Mouse (Mus musculus) liver, embryonic 14.5 days (tissue): ENCODE measurements around the gene Prrt2. TPM values are rescaled to one million over a fixed set of nuclear protein-coding genes. Genes with fewer than 3 reads are reported as not detected.

Source experiments
- ATAC-seq: fragments of 200-750 bp; cut with Nextera tagmentation; 2 replicates; pipeline ENCODE4 v1.8.0; 2017; ENCODE audit warnings: moderate number of reproducible peaks, mild to moderate bottlenecking, moderate library complexity; ENCODE audit not compliant: insufficient read depth
- DNase-seq, 3 experiments: peaks; one replicate each; pipeline ENCODE4 v3.0.0-alpha.2; 2012 to 2013; ENCODE audit warnings: low read depth in 3 of 3, low spot score in 3 of 3
- H3K27ac ChIP-seq: fragments of 300-500 bp; sonication (generic); 2 replicates; pipeline ENCODE4 v1.5.1; 2014; ENCODE audit warnings: moderate library complexity, mild to moderate bottlenecking, control low read depth, inconsistent platforms
- H3K27me3 ChIP-seq: fragments of 300-500 bp; sonication (generic); 2 replicates; pipeline ENCODE4 v1.6.1; 2014; ENCODE audit warnings: mild to moderate bottlenecking, low read length, moderate library complexity; ENCODE audit not compliant: control insufficient read depth, insufficient read depth
- H3K36me3 ChIP-seq: fragments of 300-500 bp; sonication (generic); replicated peaks from 2 replicates; pipeline ENCODE4 v1.6.1; 2014; ENCODE audit warnings: low read depth; ENCODE audit not compliant: control insufficient read depth, insufficient read depth
- H3K4me1 ChIP-seq, 2 experiments: fragments of 200-500 bp in 1 of 2; fragments of 300-500 bp in 1 of 2; sonication (generic) in 1 of 2; replicated peaks; 2 replicates each; pipeline ENCODE4 v1.6.1; 2012 to 2014; ENCODE audit warnings: antibody characterized with exemption in 1 of 2, inconsistent platforms in 1 of 2, low read length in 1 of 2; ENCODE audit not compliant: control insufficient read depth in 2 of 2, insufficient read depth in 2 of 2
- H3K4me2 ChIP-seq: fragments of 300-500 bp; sonication (generic); 2 replicates; pipeline ENCODE4 v1.6.1; 2014; ENCODE audit warnings: low read depth, mild to moderate bottlenecking, control low read depth, moderate library complexity
- H3K4me3 ChIP-seq, 2 experiments: fragments of 200-500 bp in 1 of 2; fragments of 300-500 bp in 1 of 2; sonication (generic) in 1 of 2; 2 replicates each; pipeline ENCODE4 v1.5.1; 2012 to 2014; ENCODE audit warnings: low read depth in 2 of 2, low read length in 2 of 2, mild to moderate bottlenecking in 2 of 2, control low read depth in 1 of 2, inconsistent platforms in 1 of 2, moderate library complexity in 1 of 2; ENCODE audit not compliant: insufficient read depth in 1 of 2
- H3K9ac ChIP-seq: fragments of 300-500 bp; sonication (generic); replicated peaks from 2 replicates; pipeline ENCODE4 v1.6.1; 2014; ENCODE audit warnings: mild to moderate bottlenecking, control low read depth, moderate library complexity
- H3K9me3 ChIP-seq: fragments of 300-500 bp; sonication (generic); 2 replicates; pipeline ENCODE4 v1.6.1; 2016; ENCODE audit warnings: low read length, mixed read lengths; ENCODE audit not compliant: control insufficient read depth
- CTCF ChIP-seq: IDR thresholded peaks from 2 replicates; pipeline ENCODE4 v1.5.1; 2016; ENCODE audit warnings: antibody characterized with exemption, low read depth, control low read depth
- EP300 ChIP-seq: IDR thresholded peaks from 2 replicates; pipeline ENCODE4 v1.6.1; 2016; ENCODE audit warnings: antibody characterized with exemption, low read depth
- WGBS: fragments of 180-500 bp; shearing (Covaris S2); extraction: QIAGEN DNeasy Blood & Tissue Kit; methylation state at CpG from one replicate; pipeline ENCODE4 v1.1.7; 2014; ENCODE audit not compliant: insufficient replicate concordance; 5-methylcytosine and 5-hydroxymethylcytosine counted together
- polyA plus RNA-seq, 2 experiments: library from polyadenylated mRNA; depleted of rRNA in 1 of 2; stranded (reverse) in 1 of 2; unstranded in 1 of 2; fragments of >200 nt; fragmentation: Nextera tagmentation in 1 of 2; extraction: Ambion mirVana in 1 of 2; gene quantifications; 2 replicates each; pipeline versions ENCODE4 v1.2.1 to v1.2.3; 2012 to 2014

Gene Prrt2
- polyA plus RNA-seq, 2 experiments = 0.08 to 0.41 TPM

DNA sequence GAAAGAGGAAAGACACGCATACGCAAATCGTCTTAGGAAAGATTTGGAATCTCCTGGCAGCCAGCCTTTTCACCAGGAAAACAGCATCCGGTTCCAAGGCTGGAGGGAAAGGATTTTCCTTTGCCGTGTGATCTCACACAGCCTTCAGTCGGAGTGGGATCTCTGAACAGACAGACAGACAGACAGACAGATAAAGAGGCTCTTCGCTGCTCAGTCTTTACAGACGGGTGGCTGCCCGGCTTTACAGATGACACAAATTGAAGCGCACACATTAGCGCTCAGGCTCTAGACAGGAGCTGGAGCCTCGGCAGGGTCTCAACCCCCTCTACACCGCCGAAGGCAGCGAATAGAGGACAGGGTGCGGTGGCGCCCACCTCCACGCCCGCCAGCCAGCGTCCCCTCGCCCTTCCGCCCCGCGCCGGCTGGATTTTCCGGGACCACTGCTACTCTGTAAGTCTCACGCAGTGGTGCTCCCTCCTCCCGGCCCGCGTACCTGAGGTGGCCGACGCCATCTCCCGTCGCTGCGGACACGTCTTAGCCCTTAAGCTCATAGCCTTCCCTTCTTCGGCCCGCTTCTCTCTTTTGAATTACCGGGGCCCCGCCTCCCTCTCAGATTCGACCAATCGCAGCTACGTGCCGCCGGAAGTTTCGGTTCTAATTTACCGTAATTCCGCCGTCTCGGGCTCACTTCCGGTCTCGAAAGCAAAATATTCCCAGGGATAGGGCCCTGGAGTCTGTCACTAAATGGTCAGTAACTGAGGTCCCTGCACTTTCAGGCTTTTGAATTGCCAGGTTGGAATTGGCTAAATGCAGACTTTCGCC is 21.1 kb upstream of the Prrt2 start, which contains the start of gene Kif22:
TSS of gene Kif22 (minus strand) at position 621 of the 822 bp plus-strand sequence.
- ATAC-seq = peak; percentile 88
- H3K27ac ChIP-seq = peak within 1 kb of the TSS; percentile 75
- H3K4me3 ChIP-seq = peak within 1 kb of the TSS; percentile 72 to 97
- peaks cover 28% of the 10 kb centered on the region for H3K36me3 ChIP-seq
- DNase-seq = peak; percentile 83
- H3K4me2 ChIP-seq = peak within 1 kb of the TSS; percentile 80
- H3K9me3 ChIP-seq = no peaks in the 10 kb centered on the region
- peaks cover 12 to 14% of the 10 kb centered on the region in 2 experiments for H3K4me1 ChIP-seq
- peak within 1 kb of the TSS; percentile 98 for H3K9ac ChIP-seq
- under 1% methylated on average over 53 of the region's 53 CpGs for WGBS
- H3K27me3 ChIP-seq = no peaks in the 10 kb centered on the region
- no peak for TF ChIP-seq CTCF
- TF ChIP-seq EP300 = no peak

DNA sequence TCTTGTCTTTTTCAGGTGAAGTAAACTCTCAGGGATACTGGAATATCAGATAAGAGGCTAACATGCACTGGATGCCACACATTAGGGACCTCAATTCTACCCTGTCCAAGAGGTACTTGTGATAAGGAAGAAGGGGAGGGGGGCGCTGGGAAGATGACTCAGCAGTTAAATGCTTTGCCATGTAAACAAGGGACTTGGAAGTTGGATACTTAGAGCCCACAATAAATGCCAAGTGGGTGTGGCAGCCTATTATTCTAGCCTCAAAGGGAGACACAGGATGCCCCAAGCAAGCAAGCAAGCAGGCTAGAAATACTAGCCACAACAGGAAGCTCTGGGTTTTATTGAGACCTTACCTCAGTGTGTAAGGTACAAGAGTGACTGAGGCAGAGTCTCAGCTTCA is 10.2 kb upstream of the Prrt2 start:
- DNase-seq (no peak), ATAC-seq (no peak)
- H3K4me2 ChIP-seq = no peak overlapping the region
- no peak overlapping the region for H3K27ac ChIP-seq
- no peak overlapping the region; the same call in 1 of the 2 replicates for H3K9ac ChIP-seq
- no peak for TF ChIP-seq CTCF
- TF ChIP-seq EP300 = no peak
- no peaks in the 10 kb centered on the region for H3K27me3 ChIP-seq
- H3K36me3 ChIP-seq = peaks cover 87% of the 10 kb centered on the region
- H3K9me3 ChIP-seq = no peaks in the 10 kb centered on the region
- 41% methylated on average over 1 of the region's 1 CpGs for WGBS
- peaks cover 19 to 20% of the 10 kb centered on the region in 2 experiments for H3K4me1 ChIP-seq
- H3K4me3 ChIP-seq = no peak overlapping the region

DNA sequence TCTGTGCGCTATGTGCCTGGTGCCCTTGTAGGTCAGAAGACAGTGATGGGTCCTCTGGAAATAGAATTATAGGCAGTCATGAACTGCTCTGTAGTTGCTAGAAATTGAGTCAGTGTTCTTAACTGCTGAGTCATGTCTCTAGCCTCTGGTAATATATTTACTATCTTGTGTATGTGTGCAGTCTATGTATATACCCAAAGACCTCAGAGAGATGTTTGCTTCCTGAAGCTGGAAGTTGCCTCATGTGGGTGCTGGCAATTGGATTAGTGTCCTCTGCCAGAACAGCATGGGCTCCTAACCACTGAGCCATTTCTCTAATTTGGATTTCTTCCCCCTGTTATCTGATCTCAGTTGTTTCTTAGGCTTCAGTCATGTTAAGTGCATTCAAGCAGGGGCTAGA is 9.2 kb upstream of the Prrt2 start:
- no peak overlapping the region for H3K4me3 ChIP-seq
- DNase-seq (no peak), ATAC-seq (no peak)
- TF ChIP-seq CTCF (no peak), EP300 (no peak)
- H3K9ac ChIP-seq = no peak overlapping the region
- H3K9me3 ChIP-seq = no peaks in the 10 kb centered on the region
- H3K27ac ChIP-seq = peak overlapping the region; percentile 54
- H3K4me2 ChIP-seq = no peak overlapping the region
- WGBS = 85% methylated on average over 1 of the region's 1 CpGs
- peaks cover 19 to 20% of the 10 kb centered on the region in 2 experiments for H3K4me1 ChIP-seq
- H3K36me3 ChIP-seq = peaks cover 77% of the 10 kb centered on the region
- H3K27me3 ChIP-seq = no peaks in the 10 kb centered on the region

DNA sequence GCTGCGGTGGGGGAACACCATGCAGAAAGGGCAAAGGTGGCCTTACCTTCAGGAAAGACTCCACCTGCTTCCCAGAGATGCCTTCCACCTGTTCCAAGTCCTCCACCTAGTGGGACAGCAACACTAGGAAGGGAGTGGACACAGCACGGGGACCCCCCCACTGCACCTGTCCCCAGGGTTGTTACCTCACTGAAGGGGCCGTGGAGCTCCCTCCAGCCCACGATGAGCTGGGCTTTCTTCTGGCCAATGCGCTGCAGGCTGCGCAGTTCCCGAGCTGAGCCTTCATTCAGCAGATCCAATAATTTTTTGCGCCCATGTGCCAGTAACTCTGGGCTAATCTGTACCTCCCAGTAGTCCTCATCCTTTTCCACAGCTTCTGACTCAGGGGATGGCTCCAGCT is 6.9 kb upstream of the Prrt2 start:
- ATAC-seq = no peak
- peak overlapping the region; percentile 96 for H3K9ac ChIP-seq
- no peaks in the 10 kb centered on the region for H3K27me3 ChIP-seq
- TF ChIP-seq EP300 = no peak
- TF ChIP-seq CTCF = no peak; the same call in 1 of the 2 replicates
- peaks cover 30 to 35% of the 10 kb centered on the region in 2 experiments for H3K4me1 ChIP-seq
- H3K4me3 ChIP-seq = peak overlapping the region; percentile 48 to 95
- peak overlapping the region; percentile 76 for H3K4me2 ChIP-seq
- no peaks in the 10 kb centered on the region for H3K9me3 ChIP-seq
- 64% methylated on average over 8 of the region's 8 CpGs for WGBS
- peaks cover 73% of the 10 kb centered on the region for H3K36me3 ChIP-seq
- no peak for DNase-seq
- H3K27ac ChIP-seq = peak overlapping the region; percentile 89

DNA sequence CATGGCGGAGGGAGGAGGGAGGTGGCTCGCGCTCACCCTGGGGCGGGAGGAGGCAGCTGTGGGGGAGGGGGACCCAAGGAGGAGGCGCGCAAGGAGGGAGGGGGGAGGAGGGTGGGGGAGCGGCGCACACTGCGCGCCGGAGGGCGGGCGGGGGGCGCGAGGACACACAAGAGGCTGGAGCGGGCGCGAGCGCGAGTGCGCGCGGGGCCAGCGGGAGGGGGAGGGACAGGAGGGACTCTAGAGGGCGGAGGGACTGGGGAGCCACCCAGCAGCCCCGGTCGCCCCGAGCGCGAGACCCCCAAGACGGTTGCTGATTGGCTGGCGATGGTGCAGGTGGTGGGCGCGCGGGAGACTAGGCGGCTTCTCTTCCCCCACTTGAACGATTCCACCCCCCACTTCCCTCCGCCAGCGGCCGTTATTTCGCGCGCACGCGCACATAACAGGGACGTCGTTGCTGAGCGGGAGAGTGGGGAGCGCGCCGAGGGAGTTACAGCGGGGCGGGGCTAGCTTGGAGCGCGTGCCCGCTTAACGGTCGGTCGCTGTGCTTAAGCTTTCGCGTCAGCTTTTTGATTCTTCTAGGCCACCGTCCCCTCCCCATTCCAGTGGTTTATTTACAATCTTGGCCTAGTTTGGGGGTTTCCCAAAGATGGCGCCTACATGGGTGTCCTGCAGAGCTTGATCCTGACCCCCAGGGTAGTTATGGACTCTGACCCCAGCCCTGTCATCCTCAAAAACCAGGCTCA is 6.1 kb upstream of the Prrt2 start, which contains the start of gene Maz:
TSS of gene Maz (minus strand) at position 54 of the 743 bp plus-strand sequence.
- Histone ChIP-seq H3K27ac (peak within 1 kb of the TSS; percentile 89), H3K4me2 (peak within 1 kb of the TSS; percentile 76), H3K27me3 (no peaks in the 10 kb centered on the region), H3K9ac (peak within 1 kb of the TSS; percentile 96), H3K4me1 (peaks cover 35 to 36% of the 10 kb centered on the region in 2 experiments), H3K4me3 (peak within 1 kb of the TSS; percentile 66 to 95), H3K36me3 (peaks cover 73% of the 10 kb centered on the region), H3K9me3 (no peaks in the 10 kb centered on the region)
- WGBS = 1% methylated on average over 44 of the region's 63 CpGs
- peak; percentile 97 to 98 (median 97) for DNase-seq
- peak; percentile 78 for ATAC-seq
- peak; percentile 61 for TF ChIP-seq EP300
- TF ChIP-seq CTCF = no peak
